Mouse (Mus musculus): ENCODE results near the gene Glrx5. TPM values are rescaled to one million over a fixed set of nuclear protein-coding genes. Genes with fewer than 3 reads are reported as not detected.
A peak's percentile ranks its signal among the peaks of the same experiment; 100 is the strongest.

Glrx5 gene
- polyA plus RNA-seq, 1 experiment from 2014 or later: 188 TPM

DNA sequence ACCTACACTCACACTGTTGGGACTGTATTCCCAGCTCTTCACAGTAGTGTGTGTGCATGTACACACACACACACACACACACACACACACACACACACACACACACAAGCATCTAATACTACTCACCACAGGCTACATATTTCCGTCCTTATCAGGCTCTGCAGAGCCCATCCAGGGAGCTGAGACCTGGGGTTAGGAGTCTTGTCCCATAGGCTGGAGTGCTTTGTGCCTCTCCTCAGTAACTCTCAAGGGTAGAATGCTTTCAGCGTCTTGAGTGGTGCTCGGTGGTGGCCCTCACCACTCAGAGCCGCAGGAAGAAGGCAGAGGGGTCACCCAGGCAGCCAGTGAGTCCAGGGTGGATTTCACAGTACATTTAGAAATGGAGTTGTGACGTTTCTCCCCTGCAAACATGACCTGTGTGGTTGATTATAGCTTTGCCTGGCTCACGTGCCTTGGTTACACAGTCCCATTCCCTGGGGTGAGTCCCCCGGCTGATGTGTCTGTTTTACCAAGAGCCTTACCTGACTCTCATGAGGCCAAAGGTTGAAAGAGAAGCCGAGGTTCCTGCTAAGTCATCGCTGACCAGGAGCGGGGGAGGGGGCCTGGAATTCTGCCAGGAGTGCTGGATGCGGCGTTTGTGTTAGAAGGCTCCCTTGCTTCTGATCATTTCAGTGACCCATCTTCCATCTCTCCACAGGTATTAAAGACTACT, 7.2 kb downstream of the Glrx5 start:
- Histone ChIP-seq H3K27ac (replicated peaks; ENCODE audit: low read depth, low read length) (no peak overlapping the region), H3K4me1 (ENCODE audit: control insufficient read depth, insufficient read depth, low read length) (peaks cover under 1% of the 10 kb centered on the region; the same call in 1 of the 2 replicates), H3K36me3 (replicated peaks; ENCODE audit: control insufficient read depth, insufficient read depth, low read depth, low read length) (no peaks in the 10 kb centered on the region; the same call in none of the 2 replicates), H3K4me3 (ENCODE audit: low read depth, low read length) (no peak overlapping the region), H3K4me2 (ENCODE audit: low read depth, low read length) (no peak overlapping the region), H3K9me3 (replicated peaks; ENCODE audit: control insufficient read depth, low read length) (no peaks in the 10 kb centered on the region), H3K9ac (replicated peaks; ENCODE audit: low read length) (no peak overlapping the region), H3K27me3 (ENCODE audit: control insufficient read depth, insufficient read depth, low read length) (no peaks in the 10 kb centered on the region)
- ATAC-seq (replicated peaks; ENCODE audit: insufficient number of reproducible peaks, low FRiP score, low TSS enrichment, low read depth) (no peak), DNase-seq (ENCODE audit: low spot score) (no peak)
- WGBS: 63% methylated on average over 12 of the region's 12 CpGs

DNA sequence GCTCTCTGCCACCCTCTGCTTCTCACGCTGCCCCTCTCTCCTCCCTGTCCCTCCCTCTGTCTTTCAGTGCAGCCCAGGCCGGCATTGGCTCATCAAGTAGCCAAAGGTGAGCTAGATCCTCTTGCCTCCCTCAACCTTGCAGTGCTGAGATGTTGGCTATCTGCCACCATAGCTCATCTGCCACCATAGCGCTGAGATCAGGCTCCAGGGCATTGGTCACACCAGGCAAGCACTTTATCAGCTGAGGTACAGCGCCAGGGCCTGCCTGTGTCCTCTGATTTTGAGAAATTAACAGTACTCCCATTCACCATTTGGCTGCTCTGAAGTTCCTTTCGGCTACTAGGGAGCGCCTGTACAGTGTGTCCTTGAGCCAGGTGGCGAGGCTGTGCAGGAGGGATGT, 8.5 kb downstream of the Glrx5 start:
- no peak for ATAC-seq (replicated peaks; ENCODE audit: insufficient number of reproducible peaks, low FRiP score, low TSS enrichment, low read depth)
- Histone ChIP-seq H3K4me1 (ENCODE audit: control insufficient read depth, insufficient read depth, low read length) (no peaks in the 10 kb centered on the region), H3K4me2 (ENCODE audit: low read depth, low read length) (no peak overlapping the region), H3K9me3 (replicated peaks; ENCODE audit: control insufficient read depth, low read length) (no peaks in the 10 kb centered on the region), H3K9ac (replicated peaks; ENCODE audit: low read length) (no peak overlapping the region), H3K36me3 (replicated peaks; ENCODE audit: control insufficient read depth, insufficient read depth, low read depth, low read length) (no peaks in the 10 kb centered on the region; the same call in none of the 2 replicates), H3K27me3 (ENCODE audit: control insufficient read depth, insufficient read depth, low read length) (no peaks in the 10 kb centered on the region), H3K4me3 (ENCODE audit: low read depth, low read length) (no peak overlapping the region), H3K27ac (replicated peaks; ENCODE audit: low read depth, low read length) (no peak overlapping the region)
- 95% methylated on average over 7 of the region's 7 CpGs for WGBS
- DNase-seq (ENCODE audit: low spot score): no peak

DNA sequence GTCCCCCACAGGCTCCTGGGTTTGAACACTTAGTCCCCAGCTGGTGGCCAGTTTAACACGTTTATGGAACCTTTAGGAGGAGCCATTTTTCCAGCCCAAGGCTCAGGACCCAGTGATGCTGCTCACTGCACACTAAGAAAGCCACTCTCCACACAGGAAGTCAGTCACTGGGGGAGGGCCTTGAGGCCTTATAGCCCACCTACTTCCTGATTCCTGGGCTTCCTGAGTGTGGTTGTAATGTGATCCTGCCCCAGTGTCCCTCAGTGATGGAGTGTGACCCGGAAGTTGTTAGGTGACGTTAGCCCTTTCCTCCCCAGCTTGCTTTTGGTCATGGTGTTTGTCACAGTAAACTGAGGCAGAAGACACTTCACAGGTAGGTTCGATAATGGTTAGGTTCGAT, 10.6 kb downstream of the Glrx5 start:
- DNase-seq (ENCODE audit: low spot score) (no peak), ATAC-seq (replicated peaks; ENCODE audit: insufficient number of reproducible peaks, low FRiP score, low TSS enrichment, low read depth) (no peak)
- Histone ChIP-seq H3K9ac (replicated peaks; ENCODE audit: low read length) (no peak overlapping the region), H3K27me3 (ENCODE audit: control insufficient read depth, insufficient read depth, low read length) (no peaks in the 10 kb centered on the region), H3K4me2 (ENCODE audit: low read depth, low read length) (no peak overlapping the region), H3K4me3 (ENCODE audit: low read depth, low read length) (no peak overlapping the region), H3K36me3 (replicated peaks; ENCODE audit: control insufficient read depth, insufficient read depth, low read depth, low read length) (no peaks in the 10 kb centered on the region; the same call in none of the 2 replicates), H3K4me1 (ENCODE audit: control insufficient read depth, insufficient read depth, low read length) (no peaks in the 10 kb centered on the region), H3K27ac (replicated peaks; ENCODE audit: low read depth, low read length) (no peak overlapping the region), H3K9me3 (replicated peaks; ENCODE audit: control insufficient read depth, low read length) (no peaks in the 10 kb centered on the region)
- 77% methylated on average over 5 of the region's 5 CpGs for WGBS

DNA sequence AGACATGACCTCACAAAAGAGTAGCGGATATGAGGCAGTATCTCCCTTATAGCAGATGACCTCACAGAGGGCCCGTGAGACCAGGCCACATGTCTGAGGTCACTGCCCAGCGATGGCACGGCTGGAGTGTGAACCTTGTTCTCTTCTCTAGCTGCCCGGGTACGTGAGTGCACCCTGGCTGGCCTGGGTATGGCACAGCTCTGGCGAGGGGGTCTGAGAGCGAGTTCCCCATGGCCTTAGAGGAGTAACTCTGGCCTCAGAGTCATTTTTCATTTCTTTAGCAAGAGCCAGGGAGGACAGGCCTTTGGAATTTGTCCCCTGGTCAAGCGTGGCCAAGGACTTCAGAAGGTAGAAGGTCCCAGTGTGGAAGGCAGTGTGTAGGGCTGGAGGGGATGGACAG, 12.3 kb downstream of the Glrx5 start:
- H3K4me2 ChIP-seq (ENCODE audit: low read depth, low read length): no peak overlapping the region
- H3K9ac ChIP-seq (replicated peaks; ENCODE audit: low read length): no peak overlapping the region
- DNase-seq (ENCODE audit: low spot score) (no peak), ATAC-seq (replicated peaks; ENCODE audit: insufficient number of reproducible peaks, low FRiP score, low TSS enrichment, low read depth) (no peak)
- H3K27me3 ChIP-seq (ENCODE audit: control insufficient read depth, insufficient read depth, low read length): no peaks in the 10 kb centered on the region
- no peaks in the 10 kb centered on the region for H3K9me3 ChIP-seq (replicated peaks; ENCODE audit: control insufficient read depth, low read length)
- H3K36me3 ChIP-seq (replicated peaks; ENCODE audit: control insufficient read depth, insufficient read depth, low read depth, low read length): no peaks in the 10 kb centered on the region; the same call in none of the 2 replicates
- H3K4me3 ChIP-seq (ENCODE audit: low read depth, low read length): no peak overlapping the region
- WGBS: 88% methylated on average over 9 of the region's 9 CpGs
- no peak overlapping the region for H3K27ac ChIP-seq (replicated peaks; ENCODE audit: low read depth, low read length)
- no peaks in the 10 kb centered on the region for H3K4me1 ChIP-seq (ENCODE audit: control insufficient read depth, insufficient read depth, low read length)

DNA sequence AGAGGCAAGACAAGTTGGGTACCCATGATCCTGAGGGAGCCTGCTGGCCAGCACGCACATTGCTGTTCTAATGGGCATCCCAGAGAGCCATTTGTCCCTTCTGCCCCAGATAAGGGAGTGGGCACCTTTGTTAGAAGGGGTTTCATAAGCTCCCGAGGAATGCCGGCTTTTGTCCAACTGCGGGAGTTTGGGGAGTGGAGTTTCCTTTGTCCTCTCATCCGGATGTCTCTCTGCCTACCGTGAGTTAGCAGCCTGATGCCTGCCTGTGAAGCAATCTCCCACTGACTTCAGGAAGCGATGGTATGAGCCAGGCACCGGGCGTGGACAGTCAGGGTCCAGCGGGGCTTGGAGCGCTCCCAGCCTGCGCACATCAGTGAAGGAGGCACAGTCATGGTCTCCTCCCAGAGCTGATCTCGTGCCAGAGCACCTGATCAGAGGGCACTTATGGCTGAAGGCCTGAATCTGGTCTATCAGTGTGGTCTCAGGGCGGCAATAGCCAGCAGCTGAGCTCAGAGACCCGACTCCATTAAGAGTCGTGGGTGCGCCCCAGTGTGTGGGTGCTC, 15.9 kb downstream of the Glrx5 start:
- H3K9me3 ChIP-seq (replicated peaks; ENCODE audit: control insufficient read depth, low read length): no peaks in the 10 kb centered on the region
- no peaks in the 10 kb centered on the region for H3K36me3 ChIP-seq (replicated peaks; ENCODE audit: control insufficient read depth, insufficient read depth, low read depth, low read length)
- no peak overlapping the region for H3K4me2 ChIP-seq (ENCODE audit: low read depth, low read length)
- no peak overlapping the region for H3K9ac ChIP-seq (replicated peaks; ENCODE audit: low read length)
- no peak overlapping the region for H3K4me3 ChIP-seq (ENCODE audit: low read depth, low read length)
- H3K4me1 ChIP-seq (ENCODE audit: control insufficient read depth, insufficient read depth, low read length): no peaks in the 10 kb centered on the region
- H3K27me3 ChIP-seq (ENCODE audit: control insufficient read depth, insufficient read depth, low read length): no peaks in the 10 kb centered on the region
- no peak overlapping the region for H3K27ac ChIP-seq (replicated peaks; ENCODE audit: low read depth, low read length)
- 72% methylated on average over 17 of the region's 17 CpGs for WGBS
- ATAC-seq (replicated peaks; ENCODE audit: insufficient number of reproducible peaks, low FRiP score, low TSS enrichment, low read depth): no peak
- DNase-seq (ENCODE audit: low spot score): no peak

DNA sequence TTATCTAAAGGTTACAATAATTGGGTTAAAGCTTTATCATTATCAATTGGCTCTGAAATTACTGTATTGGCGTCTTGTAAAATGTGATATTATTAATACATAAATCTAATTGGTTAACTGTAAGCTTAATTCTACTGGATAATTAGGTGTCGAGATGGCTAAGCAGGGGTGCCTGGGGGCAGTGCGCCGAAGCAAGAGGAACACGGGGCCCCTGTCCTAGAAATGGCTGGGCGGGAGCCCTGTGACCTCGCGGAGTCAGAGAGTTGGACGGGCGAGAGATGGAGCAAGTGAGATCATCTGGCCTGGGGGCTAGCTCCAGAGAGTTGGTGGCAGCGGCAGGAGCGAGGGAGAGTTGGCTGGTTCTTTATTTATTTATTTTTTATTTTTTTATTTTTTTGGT, 17.3 kb downstream of the Glrx5 start:
- 76% methylated on average over 12 of the region's 12 CpGs for WGBS

DNA sequence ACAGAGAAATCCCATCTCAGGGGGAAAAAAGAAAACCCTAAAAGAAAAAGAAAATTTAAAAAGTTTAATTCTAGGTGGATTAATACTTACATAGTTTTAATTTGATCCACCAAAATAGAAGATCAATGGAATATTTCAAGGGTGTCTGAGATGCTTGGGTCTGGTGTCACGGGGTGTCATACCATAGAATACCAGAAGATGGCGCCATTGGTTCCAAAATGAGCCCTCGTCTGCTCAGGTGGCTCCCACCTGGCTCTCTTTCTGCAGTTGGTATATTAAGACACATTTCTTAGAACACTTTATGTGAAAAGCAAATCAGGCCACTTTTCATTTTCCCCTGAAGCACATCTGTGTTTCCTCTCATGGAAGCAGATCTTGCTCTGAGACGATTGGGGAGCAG, 18.4 kb downstream of the Glrx5 start:
- Histone ChIP-seq H3K4me1 (ENCODE audit: control insufficient read depth, insufficient read depth, low read length) (no peaks in the 10 kb centered on the region), H3K27ac (replicated peaks; ENCODE audit: low read depth, low read length) (no peak overlapping the region), H3K4me3 (ENCODE audit: low read depth, low read length) (no peak overlapping the region), H3K27me3 (ENCODE audit: control insufficient read depth, insufficient read depth, low read length) (no peaks in the 10 kb centered on the region), H3K9me3 (replicated peaks; ENCODE audit: control insufficient read depth, low read length) (no peaks in the 10 kb centered on the region), H3K36me3 (replicated peaks; ENCODE audit: control insufficient read depth, insufficient read depth, low read depth, low read length) (no peaks in the 10 kb centered on the region), H3K4me2 (ENCODE audit: low read depth, low read length) (no peak overlapping the region), H3K9ac (replicated peaks; ENCODE audit: low read length) (no peak overlapping the region)
- 12% methylated on average over 4 of the region's 4 CpGs for WGBS
- ATAC-seq (replicated peaks; ENCODE audit: insufficient number of reproducible peaks, low FRiP score, low TSS enrichment, low read depth) (no peak), DNase-seq (ENCODE audit: low spot score) (peak; percentile 75)

More for the DNA sequence above, 17.3 kb downstream of the Glrx5 start:
- H3K4me1 ChIP-seq (ENCODE audit: control insufficient read depth, insufficient read depth, low read length): no peaks in the 10 kb centered on the region
- no peak overlapping the region for H3K27ac ChIP-seq (replicated peaks; ENCODE audit: low read depth, low read length)
- no peak overlapping the region for H3K9ac ChIP-seq (replicated peaks; ENCODE audit: low read length)
- no peaks in the 10 kb centered on the region for H3K36me3 ChIP-seq (replicated peaks; ENCODE audit: control insufficient read depth, insufficient read depth, low read depth, low read length)
- H3K4me2 ChIP-seq (ENCODE audit: low read depth, low read length): no peak overlapping the region
- no peaks in the 10 kb centered on the region for H3K9me3 ChIP-seq (replicated peaks; ENCODE audit: control insufficient read depth, low read length)
- no peak overlapping the region for H3K4me3 ChIP-seq (ENCODE audit: low read depth, low read length)
- DNase-seq (ENCODE audit: low spot score): no peak
- no peak for ATAC-seq (replicated peaks; ENCODE audit: insufficient number of reproducible peaks, low FRiP score, low TSS enrichment, low read depth)
- H3K27me3 ChIP-seq (ENCODE audit: control insufficient read depth, insufficient read depth, low read length): no peaks in the 10 kb centered on the region

DNA sequence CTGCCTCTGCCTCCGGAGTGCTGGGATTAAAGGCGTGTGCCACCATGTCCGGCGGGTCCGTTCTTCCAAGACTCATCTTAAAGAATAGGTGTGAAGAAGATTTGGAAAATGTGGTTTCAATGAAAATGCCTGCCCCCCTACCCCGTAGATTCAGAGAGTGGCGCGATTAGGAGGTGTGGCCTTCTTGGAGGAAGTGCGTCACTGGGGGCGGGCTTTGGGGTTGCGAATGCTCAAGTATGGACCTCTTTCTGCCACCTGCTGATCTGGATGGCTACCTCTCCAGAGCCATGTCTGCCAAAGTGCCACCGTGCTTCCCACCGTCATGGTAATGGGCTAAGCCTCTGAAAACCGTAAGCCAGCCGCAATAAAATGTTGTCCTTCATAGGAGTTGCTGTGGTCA, 21.6 kb downstream of the Glrx5 start:
- Histone ChIP-seq H3K27ac (replicated peaks; ENCODE audit: low read depth, low read length) (no peak overlapping the region), H3K9me3 (replicated peaks; ENCODE audit: control insufficient read depth, low read length) (no peaks in the 10 kb centered on the region), H3K4me1 (ENCODE audit: control insufficient read depth, insufficient read depth, low read length) (no peaks in the 10 kb centered on the region), H3K27me3 (ENCODE audit: control insufficient read depth, insufficient read depth, low read length) (no peaks in the 10 kb centered on the region), H3K9ac (replicated peaks; ENCODE audit: low read length) (no peak overlapping the region), H3K4me2 (ENCODE audit: low read depth, low read length) (no peak overlapping the region), H3K4me3 (ENCODE audit: low read depth, low read length) (no peak overlapping the region), H3K36me3 (replicated peaks; ENCODE audit: control insufficient read depth, insufficient read depth, low read depth, low read length) (no peaks in the 10 kb centered on the region)
- ATAC-seq (replicated peaks; ENCODE audit: insufficient number of reproducible peaks, low FRiP score, low TSS enrichment, low read depth): no peak
- no peak for DNase-seq (ENCODE audit: low spot score)
- WGBS: 95% methylated on average over 15 of the region's 15 CpGs
